Comparison of ENCODE assay signal across 8 mouse cellular contexts in genomic region chr5:149051194-149051570, GRCm38 (mm10). TPM values are rescaled to one million over a fixed set of nuclear protein-coding genes. Genes with fewer than 3 reads are reported as not detected.
DNase-seq lines count a peak whose midpoint lies in the region; ATAC-seq and TF ChIP-seq lines count a peak whose summit lies in the region.

No protein-coding gene starts in this region.

- 1% methylated on average over 27 of the region's 27 CpGs for WGBS in lung, embryonic 14.5 days
- WGBS in olfactory bulb, adult 2 months: under 1% methylated on average over 27 of the region's 27 CpGs

- peak; percentile 79 for DNase-seq in 416B (ENCODE audit: low read depth)
- DNase-seq in lung, embryonic 14.5 days: peak; percentile 65
- DNase-seq in right cerebral cortex, postnatal 14 days: no peak
- DNase-seq in frontal cortex, postnatal 25 days (ENCODE audit: low spot score in 2 of 2): no peak

- H3K36me3 ChIP-seq in E14TG2a.4 (ENCODE audit: insufficient read depth, low read length): peaks cover 34% of the 10 kb centered on the region
- H3K36me3 ChIP-seq in lung, embryonic 14.5 days (ENCODE audit: insufficient read depth): peaks cover 34% of the 10 kb centered on the region

- no peaks in the 10 kb centered on the region for H3K9me3 ChIP-seq in E14TG2a.4 (ENCODE audit: low read length)
- H3K9me3 ChIP-seq in lung, embryonic 14.5 days (ENCODE audit: low read depth, low read length): no peaks in the 10 kb centered on the region

- H3K4me2 ChIP-seq in lung, embryonic 14.5 days: peak overlapping the region; percentile 92

- peak overlapping the region; percentile 93 for H3K4me3 ChIP-seq in E14TG2a.4 (replicated peaks; ENCODE audit: low read length)
- peak overlapping the region; percentile 86 for H3K4me3 ChIP-seq in lung, embryonic 14.5 days (ENCODE audit: low read depth, low read length)
- peak overlapping the region; percentile 93 for H3K4me3 ChIP-seq in olfactory bulb, adult 2 months (ENCODE audit: insufficient read depth, low read depth, low read length)

- H3K4me1 ChIP-seq in E14TG2a.4 (replicated peaks; ENCODE audit: low read depth, low read length): peaks cover 44% of the 10 kb centered on the region
- no peaks in the 10 kb centered on the region; the same call in 1 of the 2 replicates for H3K4me1 ChIP-seq in lung, embryonic 14.5 days (ENCODE audit: insufficient read depth)
- no peaks in the 10 kb centered on the region; the same call in 1 of the 2 replicates for H3K4me1 ChIP-seq in olfactory bulb, adult 2 months (ENCODE audit: control insufficient read depth, insufficient read depth, low read length)

- ATAC-seq in erythroblast, adult 5-6 weeks (replicated peaks; ENCODE audit: low FRiP score, poor library complexity, severe bottlenecking): peak; percentile 50; the same call in 1 of the 2 replicates
- peak; percentile 25 for ATAC-seq in inflammation-experienced regulatory T-cells, adult 6 months
- no peak for ATAC-seq in lung, embryonic 14.5 days (ENCODE audit: insufficient read depth)

- TF ChIP-seq POLR2A in olfactory bulb, adult 2 months (IDR thresholded peaks at IDR 0.05; ENCODE audit: insufficient read depth, low read depth, low read length): no peak

- H3K27me3 ChIP-seq in E14TG2a.4 (ENCODE audit: insufficient read depth, low read length): no peaks in the 10 kb centered on the region
- no peaks in the 10 kb centered on the region for H3K27me3 ChIP-seq in lung, embryonic 14.5 days (ENCODE audit: insufficient read depth, low read length)

- H3K27ac ChIP-seq in lung, embryonic 14.5 days (ENCODE audit: low read depth): peak overlapping the region; percentile 100
- peak overlapping the region; percentile 96 for H3K27ac ChIP-seq in olfactory bulb, adult 2 months (ENCODE audit: insufficient read depth, low read depth, low read length)

- TF ChIP-seq CTCF in E14TG2a.4 (conservative IDR thresholded peaks at IDR 0.05; ENCODE audit: low read length): no peak
- no peak for TF ChIP-seq CTCF in lung, embryonic 14.5 days (IDR thresholded peaks at IDR 0.05; ENCODE audit: low read depth)
- TF ChIP-seq CTCF in olfactory bulb, adult 2 months (IDR thresholded peaks at IDR 0.05; ENCODE audit: insufficient read depth, low read depth, low read length): 0 out of 2 replicates have a peak, but pooled peaks have one; percentile 2

- peak overlapping the region; percentile 100 for H3K9ac ChIP-seq in lung, embryonic 14.5 days

RNA-seq across cellular contexts. Expression of gene Gm42791, which starts 56.2 kb away (rescaled TPM):
- total RNA-seq in erythroblast, adult 5-6 weeks (2015; ENCODE audit: low replicate concordance): 1.9 TPM in 1 of 2 replicates, not detected in the other
- 14.2 TPM in 1 of 2 replicates, not detected in the other for total RNA-seq in erythroblast, adult 5-6 weeks (2017; ENCODE audit: low replicate concordance)
- polyA plus RNA-seq in inflammation-experienced regulatory T-cells, adult 6 months (2017; shearing (Covaris generic)): not detected
- polyA plus RNA-seq in lung, embryonic 14.5 days (2014; fragmentation: Nextera tagmentation; extraction: Ambion mirVana): 0.58 and 1.2 TPM in 2 replicates
- not detected in 2 replicates for polyA plus RNA-seq in olfactory bulb, adult 2 months (2012; ENCODE audit: insufficient read depth, insufficient read length, low replicate concordance, missing spikeins)

Comparison
In these comparisons a context has a peak if more than half of its experiments do, and no peak if none do; other contexts are left out.
1. DNase-seq: peak in 416B (single experiment) and lung, embryonic 14.5 days (single experiment); none in right cerebral cortex, postnatal 14 days (single experiment) and frontal cortex, postnatal 25 days (0 of 2).
2. Peak in every context shown above with its lines, with median percentiles within 50 percentile points of each other: H3K4me3 ChIP-seq.